10 mouse cellular contexts compared by ENCODE assay signal in the genomic region with DNA sequence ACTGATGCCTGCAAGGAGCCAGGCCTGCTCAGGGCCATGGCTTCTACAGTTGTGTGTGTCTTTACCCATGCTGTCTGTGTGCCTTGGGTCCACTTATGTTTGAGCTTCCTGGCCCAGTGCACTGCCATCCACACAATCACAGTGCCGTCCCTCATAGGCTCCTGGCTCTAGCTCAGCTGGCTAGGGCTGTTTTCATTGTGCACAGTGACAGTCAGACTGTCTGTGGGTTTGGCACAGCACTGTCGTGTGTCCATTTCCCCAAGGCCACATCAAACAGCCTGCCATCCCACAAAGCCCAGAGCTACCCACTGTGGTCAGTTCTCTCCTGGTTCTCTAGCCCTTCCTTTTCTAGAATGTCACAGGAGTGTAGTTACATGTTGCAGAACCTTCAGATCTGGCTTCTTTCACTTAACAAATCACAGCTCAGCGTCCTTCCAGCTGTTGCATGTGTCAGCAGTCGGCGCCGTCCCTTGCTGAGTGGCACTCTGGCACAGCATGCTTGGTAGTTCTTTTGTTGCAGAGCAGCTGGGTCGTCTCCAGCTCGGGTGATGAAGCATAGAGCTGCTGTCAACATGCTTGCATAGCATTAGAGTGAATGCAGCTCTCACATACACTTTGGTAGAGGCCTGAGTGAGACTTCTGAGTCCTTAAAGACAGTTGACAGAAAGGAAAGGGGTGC. TPM values are rescaled to one million over a fixed set of nuclear protein-coding genes. Genes with fewer than 3 reads are reported as not detected.
DNase-seq lines count a peak whose midpoint lies in the region; ATAC-seq lines count a peak whose summit lies in the region.
"Had no signal": no experiment of that assay in that cellular context is flagged by ENCODE, and none has a peak within 500 bp of the region (broad histone marks: within the 10 kb centered on the region; RNA-seq: fewer than 3 reads in every experiment).

No protein-coding gene starts in this region.

- peaks cover 10% of the 10 kb centered on the region; the same call in 1 of the 2 replicates for H3K4me1 ChIP-seq in hindbrain, embryonic 14.5 days (replicated peaks; ENCODE audit: control insufficient read depth, insufficient read depth, low read length)
- H3K4me1 ChIP-seq in hindbrain, embryonic 11.5 days (replicated peaks; ENCODE audit: control insufficient read depth, insufficient read depth, low read length): no peaks in the 10 kb centered on the region
- H3K4me1 ChIP-seq in midbrain, embryonic 14.5 days (ENCODE audit: control insufficient read depth, insufficient read depth, low read length): no peaks in the 10 kb centered on the region
- H3K4me1 ChIP-seq in midbrain, embryonic 16.5 days (ENCODE audit: control insufficient read depth, insufficient read depth, low read length): no peaks in the 10 kb centered on the region; the same call in 1 of the 2 replicates

- 33% methylated on average over 8 of the region's 8 CpGs for WGBS in hindbrain, embryonic 14.5 days
- WGBS in hindbrain, embryonic 11.5 days: 61% methylated on average over 8 of the region's 8 CpGs
- 44% methylated on average over 8 of the region's 8 CpGs for WGBS in midbrain, embryonic 14.5 days
- WGBS in midbrain, embryonic 16.5 days: 38% methylated on average over 8 of the region's 8 CpGs

- no peaks in the 10 kb centered on the region for H3K9me3 ChIP-seq in hindbrain, embryonic 14.5 days (ENCODE audit: control insufficient read depth, low read length)
- H3K9me3 ChIP-seq in hindbrain, embryonic 11.5 days (ENCODE audit: control insufficient read depth, low read length): no peaks in the 10 kb centered on the region
- H3K9me3 ChIP-seq in midbrain, embryonic 14.5 days (ENCODE audit: control insufficient read depth, low read length): no peaks in the 10 kb centered on the region
- H3K9me3 ChIP-seq in midbrain, embryonic 16.5 days (replicated peaks; ENCODE audit: control insufficient read depth, low read length, poor library complexity, severe bottlenecking): no peaks in the 10 kb centered on the region
- H3K9me3 ChIP-seq: megakaryocyte, embryonic 14.5 days had no signal

- no peaks in the 10 kb centered on the region for H3K36me3 ChIP-seq in hindbrain, embryonic 14.5 days (replicated peaks; ENCODE audit: control insufficient read depth, insufficient read depth)
- no peaks in the 10 kb centered on the region for H3K36me3 ChIP-seq in hindbrain, embryonic 11.5 days (ENCODE audit: control insufficient read depth, insufficient read depth, low read length)
- no peaks in the 10 kb centered on the region for H3K36me3 ChIP-seq in midbrain, embryonic 14.5 days (ENCODE audit: control insufficient read depth, insufficient read depth, low read length)
- no peaks in the 10 kb centered on the region for H3K36me3 ChIP-seq in midbrain, embryonic 16.5 days (ENCODE audit: control insufficient read depth, insufficient read depth, low read length)

- H3K4me2 ChIP-seq in hindbrain, embryonic 14.5 days (replicated peaks): no peak overlapping the region
- no peak overlapping the region for H3K4me2 ChIP-seq in hindbrain, embryonic 11.5 days (replicated peaks; ENCODE audit: low read depth, low read length)
- no peak overlapping the region for H3K4me2 ChIP-seq in midbrain, embryonic 14.5 days (ENCODE audit: low read length)
- no peak overlapping the region for H3K4me2 ChIP-seq in midbrain, embryonic 16.5 days (ENCODE audit: low read length)

- DNase-seq in adrenal gland, adult (ENCODE audit: inconsistent age in 2 of 2, low spot score in 1 of 2): peak; percentile 16 to 60
- no peak for DNase-seq in adrenal gland, adult 18-20 months (ENCODE audit: low spot score in 2 of 2)
- peak; percentile 36 for DNase-seq in hindbrain, embryonic 14.5 days (ENCODE audit: low spot score)
- no peak for DNase-seq in hindbrain, embryonic 11.5 days (ENCODE audit: low spot score)
- DNase-seq in midbrain, embryonic 14.5 days: peak; percentile 24
- peak; percentile 60 for DNase-seq in lung, postnatal 10 days
- no peak for DNase-seq in urinary bladder, postnatal 10 days (ENCODE audit: low spot score)
- DNase-seq: cerebellum, adult 9-11 months had no signal

- H3K4me3 ChIP-seq in hindbrain, embryonic 14.5 days (replicated peaks; ENCODE audit: low read length): no peak overlapping the region
- no peak overlapping the region for H3K4me3 ChIP-seq in hindbrain, embryonic 11.5 days (ENCODE audit: low read depth, low read length)
- H3K4me3 ChIP-seq in midbrain, embryonic 14.5 days (replicated peaks; ENCODE audit: low read depth, low read length): no peak overlapping the region
- no peak overlapping the region for H3K4me3 ChIP-seq in midbrain, embryonic 16.5 days (ENCODE audit: low read depth, low read length)
- H3K4me3 ChIP-seq: megakaryocyte, embryonic 14.5 days had no signal

- no peak overlapping the region for H3K9ac ChIP-seq in hindbrain, embryonic 14.5 days
- no peak overlapping the region for H3K9ac ChIP-seq in hindbrain, embryonic 11.5 days (ENCODE audit: low read depth, low read length)
- no peak overlapping the region for H3K9ac ChIP-seq in midbrain, embryonic 14.5 days (replicated peaks; ENCODE audit: low read length)
- H3K9ac ChIP-seq in midbrain, embryonic 16.5 days (ENCODE audit: low read depth, low read length): no peak overlapping the region

- ATAC-seq in hindbrain, embryonic 14.5 days (ENCODE audit: low FRiP score): peak; percentile 41
- no peak for ATAC-seq in hindbrain, embryonic 11.5 days (ENCODE audit: low FRiP score)
- no peak for ATAC-seq in midbrain, embryonic 14.5 days (ENCODE audit: low FRiP score, low TSS enrichment)
- no peak for ATAC-seq in midbrain, embryonic 16.5 days

- H3K27me3 ChIP-seq in hindbrain, embryonic 14.5 days (ENCODE audit: control insufficient read depth, insufficient read depth, low read length): 0 out of 2 replicates have a peak, but pooled peaks cover 3% of the 10 kb centered on the region
- H3K27me3 ChIP-seq in hindbrain, embryonic 11.5 days (ENCODE audit: control insufficient read depth, insufficient read depth, low read length): no peaks in the 10 kb centered on the region
- H3K27me3 ChIP-seq in midbrain, embryonic 14.5 days (ENCODE audit: control insufficient read depth, insufficient read depth, low read length): no peaks in the 10 kb centered on the region
- no peaks in the 10 kb centered on the region for H3K27me3 ChIP-seq in midbrain, embryonic 16.5 days (ENCODE audit: control insufficient read depth, insufficient read depth, low read depth, low read length)

- no peak overlapping the region for H3K27ac ChIP-seq in hindbrain, embryonic 14.5 days
- H3K27ac ChIP-seq in hindbrain, embryonic 11.5 days (ENCODE audit: low read depth, low read length): no peak overlapping the region
- no peak overlapping the region for H3K27ac ChIP-seq in midbrain, embryonic 14.5 days (replicated peaks; ENCODE audit: low read depth, low read length)
- no peak overlapping the region for H3K27ac ChIP-seq in midbrain, embryonic 16.5 days (ENCODE audit: low read length)

RNA-seq across cellular contexts. Expression of gene Rtl10, which starts 44.6 kb away (rescaled TPM):
- total RNA-seq in adrenal gland, adult 18-20 months (2021): 1 to 10 TPM; 5.1 to 6.7 TPM
- 2.5 and 3.1 TPM in 2 replicates for polyA plus RNA-seq in hindbrain, embryonic 14.5 days (2014; fragmentation: Nextera tagmentation; extraction: Ambion mirVana)
- polyA plus RNA-seq in hindbrain, embryonic 11.5 days (2014; fragmentation: Nextera tagmentation; extraction: Ambion mirVana): 1.8 and 3.0 TPM in 2 replicates
- 3.6 and 4.1 TPM in 2 replicates for polyA plus RNA-seq in midbrain, embryonic 14.5 days (2014; fragmentation: Nextera tagmentation; extraction: Ambion mirVana)
- polyA plus RNA-seq in midbrain, embryonic 16.5 days (2015; fragmentation: Nextera tagmentation; extraction: Ambion mirVana): 3.3 and 3.5 TPM in 2 replicates

RNA-seq across cellular contexts. Expression of gene Gnb1l, which starts 44.8 kb away (rescaled TPM):
- 1 to 10 TPM; 4.0 to 5.4 TPM for total RNA-seq in adrenal gland, adult 18-20 months (2021)
- 13.2 and 14.6 TPM in 2 replicates for polyA plus RNA-seq in hindbrain, embryonic 14.5 days (2014; fragmentation: Nextera tagmentation; extraction: Ambion mirVana)
- polyA plus RNA-seq in hindbrain, embryonic 11.5 days (2014; fragmentation: Nextera tagmentation; extraction: Ambion mirVana): 13.0 and 14.9 TPM in 2 replicates
- 14.8 and 15.9 TPM in 2 replicates for polyA plus RNA-seq in midbrain, embryonic 14.5 days (2014; fragmentation: Nextera tagmentation; extraction: Ambion mirVana)
- 16.5 and 17.6 TPM in 2 replicates for polyA plus RNA-seq in midbrain, embryonic 16.5 days (2015; fragmentation: Nextera tagmentation; extraction: Ambion mirVana)

RNA-seq across cellular contexts. Expression of gene Tbx1, which starts 47.2 kb away (rescaled TPM):
- total RNA-seq in adrenal gland, adult 18-20 months (2021): under 1 TPM in 1 of 2 experiments, not detected in 1; 0.22 TPM
- 0.94 and 1.2 TPM in 2 replicates for polyA plus RNA-seq in hindbrain, embryonic 14.5 days (2014; fragmentation: Nextera tagmentation; extraction: Ambion mirVana)
- 6.4 and 7.4 TPM in 2 replicates for polyA plus RNA-seq in hindbrain, embryonic 11.5 days (2014; fragmentation: Nextera tagmentation; extraction: Ambion mirVana)
- 0.27 and 0.34 TPM in 2 replicates for polyA plus RNA-seq in midbrain, embryonic 14.5 days (2014; fragmentation: Nextera tagmentation; extraction: Ambion mirVana)
- polyA plus RNA-seq in midbrain, embryonic 16.5 days (2015; fragmentation: Nextera tagmentation; extraction: Ambion mirVana): 0.33 and 0.66 TPM in 2 replicates

Comparison
In these comparisons a context has a peak if more than half of its experiments do, and no peak if none do; other contexts are left out.
1. DNase-seq: peak in adrenal gland, adult (2 of 2), hindbrain, embryonic 14.5 days (single experiment), midbrain, embryonic 14.5 days (single experiment) and lung, postnatal 10 days (single experiment); none in adrenal gland, adult 18-20 months (0 of 2), hindbrain, embryonic 11.5 days (single experiment) and urinary bladder, postnatal 10 days (single experiment).